9 mouse cellular contexts compared by ENCODE assay signal in genomic region chr4:126113943-126114342, GRCm38 (mm10). TPM values are rescaled to one million over a fixed set of nuclear protein-coding genes. Genes with fewer than 3 reads are reported as not detected.
DNase-seq lines count a peak whose midpoint lies in the region; ATAC-seq and TF ChIP-seq lines count a peak whose summit lies in the region.
"Had no signal": no experiment of that assay in that cellular context is flagged by ENCODE, and none has a peak within 500 bp of the region (broad histone marks: within the 10 kb centered on the region; RNA-seq: fewer than 3 reads in every experiment).

No protein-coding gene starts in this region.

- 16% methylated on average over 6 of the region's 6 CpGs for WGBS in hindbrain, postnatal 0 days
- WGBS in hindbrain, embryonic 16.5 days = 26% methylated on average over 6 of the region's 6 CpGs
- 9% methylated on average over 6 of the region's 6 CpGs for WGBS in liver, embryonic 16.5 days (ENCODE audit: insufficient replicate concordance)

- peak; percentile 14; the same call in 1 of the 2 replicates for ATAC-seq in hindbrain, postnatal 0 days
- no peak for ATAC-seq in hindbrain, embryonic 16.5 days
- ATAC-seq in liver, embryonic 16.5 days (ENCODE audit: low read depth) = peak; percentile 25; the same call in 1 of the 2 replicates

- H3K4me2 ChIP-seq in hindbrain, postnatal 0 days (ENCODE audit: low read depth, low read length) = no peak overlapping the region
- no peak overlapping the region for H3K4me2 ChIP-seq in hindbrain, embryonic 16.5 days (ENCODE audit: low read length)
- H3K4me2 ChIP-seq in liver, embryonic 16.5 days (ENCODE audit: low read depth, low read length) = no peak overlapping the region
- H3K4me2 ChIP-seq: limb, embryonic 15.5 days had no signal

- peaks cover 39% of the 10 kb centered on the region for H3K4me1 ChIP-seq in hindbrain, postnatal 0 days (ENCODE audit: insufficient read depth, low read length)
- H3K4me1 ChIP-seq in hindbrain, embryonic 16.5 days (ENCODE audit: control insufficient read depth, insufficient read depth, low read depth, low read length) = peaks cover 21% of the 10 kb centered on the region
- peaks cover 75% of the 10 kb centered on the region for H3K4me1 ChIP-seq in E14TG2a.4 (replicated peaks; ENCODE audit: low read depth, low read length)
- peaks cover 30% of the 10 kb centered on the region for H3K4me1 ChIP-seq in liver, embryonic 16.5 days (ENCODE audit: control insufficient read depth, low read depth, low read length)

- no peak overlapping the region for H3K9ac ChIP-seq in hindbrain, postnatal 0 days (replicated peaks; ENCODE audit: low read length)
- H3K9ac ChIP-seq in hindbrain, embryonic 16.5 days (ENCODE audit: low read depth, low read length) = no peak overlapping the region
- H3K9ac ChIP-seq in liver, embryonic 16.5 days (ENCODE audit: low read depth, low read length) = no peak overlapping the region
- H3K9ac ChIP-seq: limb, embryonic 15.5 days had no signal

- H3K9me3 ChIP-seq in hindbrain, postnatal 0 days (ENCODE audit: low read length) = no peaks in the 10 kb centered on the region
- no peaks in the 10 kb centered on the region for H3K9me3 ChIP-seq in hindbrain, embryonic 16.5 days (ENCODE audit: control insufficient read depth, low read length)
- no peaks in the 10 kb centered on the region for H3K9me3 ChIP-seq in E14TG2a.4 (ENCODE audit: low read length)
- no peaks in the 10 kb centered on the region for H3K9me3 ChIP-seq in liver, embryonic 16.5 days (replicated peaks; ENCODE audit: control insufficient read depth, low read length)
- H3K9me3 ChIP-seq: limb, embryonic 15.5 days had no signal

- no peaks in the 10 kb centered on the region for H3K36me3 ChIP-seq in hindbrain, postnatal 0 days (ENCODE audit: insufficient read depth, low read length)
- H3K36me3 ChIP-seq in hindbrain, embryonic 16.5 days (ENCODE audit: control insufficient read depth, insufficient read depth, low read length) = no peaks in the 10 kb centered on the region
- H3K36me3 ChIP-seq in E14TG2a.4 (ENCODE audit: insufficient read depth, low read length) = peaks cover 38% of the 10 kb centered on the region
- H3K36me3 ChIP-seq in liver, embryonic 16.5 days (ENCODE audit: control insufficient read depth, insufficient read depth) = no peaks in the 10 kb centered on the region
- H3K36me3 ChIP-seq: limb, embryonic 15.5 days had no signal

- no peak overlapping the region for H3K27ac ChIP-seq in hindbrain, postnatal 0 days
- H3K27ac ChIP-seq in hindbrain, embryonic 16.5 days (ENCODE audit: low read depth, low read length) = no peak overlapping the region
- H3K27ac ChIP-seq in liver, embryonic 16.5 days (ENCODE audit: low read length) = no peak overlapping the region
- H3K27ac ChIP-seq: limb, embryonic 15.5 days had no signal

- peak; percentile 69 for DNase-seq in hindbrain, postnatal 0 days (ENCODE audit: low spot score)
- peak; percentile 72 to 74 for DNase-seq in cerebellum, adult 18-20 months
- DNase-seq in heart, adult 8-10 months (ENCODE audit: low spot score) = peak; percentile 47
- DNase-seq in skeletal muscle tissue, adult 2 months (ENCODE audit: low read depth, low spot score) = peak; percentile 77
- no peak for DNase-seq in left cerebral cortex, adult 11 months (ENCODE audit: low spot score)

- TF ChIP-seq CTCF in hindbrain, postnatal 0 days (IDR thresholded peaks at IDR 0.05; ENCODE audit: low read depth) = peak; percentile 59
- TF ChIP-seq CTCF in E14TG2a.4 (conservative IDR thresholded peaks at IDR 0.05; ENCODE audit: low read length) = peak; percentile 26

- H3K4me3 ChIP-seq in hindbrain, postnatal 0 days (ENCODE audit: low read length) = no peak overlapping the region
- H3K4me3 ChIP-seq in hindbrain, embryonic 16.5 days (ENCODE audit: low read length) = no peak overlapping the region
- no peak overlapping the region for H3K4me3 ChIP-seq in E14TG2a.4 (replicated peaks; ENCODE audit: low read length)
- no peak overlapping the region for H3K4me3 ChIP-seq in liver, embryonic 16.5 days (ENCODE audit: low read depth, low read length)
- H3K4me3 ChIP-seq: limb, embryonic 15.5 days had no signal

- H3K27me3 ChIP-seq in hindbrain, postnatal 0 days (ENCODE audit: insufficient read depth, low read length) = no peaks in the 10 kb centered on the region
- no peaks in the 10 kb centered on the region for H3K27me3 ChIP-seq in hindbrain, embryonic 16.5 days (replicated peaks; ENCODE audit: control insufficient read depth, insufficient read depth, low read length)
- H3K27me3 ChIP-seq in E14TG2a.4 (ENCODE audit: insufficient read depth, low read length) = no peaks in the 10 kb centered on the region
- no peaks in the 10 kb centered on the region for H3K27me3 ChIP-seq in liver, embryonic 16.5 days (ENCODE audit: control insufficient read depth, insufficient read depth, low read depth, low read length)
- H3K27me3 ChIP-seq: limb, embryonic 15.5 days had no signal

RNA-seq across cellular contexts. Expression of gene Stk40, which starts 10.2 kb away (rescaled TPM):
- total RNA-seq in hindbrain, postnatal 0 days (2014; rRNA removed) = 19.9 and 23.3 TPM in 2 replicates
- polyA plus RNA-seq in hindbrain, postnatal 0 days (2015; fragmentation: Nextera tagmentation; extraction: Ambion mirVana) = 17.6 and 19.7 TPM in 2 replicates
- 29.5 and 34.3 TPM in 2 replicates for polyA plus RNA-seq in hindbrain, embryonic 16.5 days (2015; fragmentation: Nextera tagmentation; extraction: Ambion mirVana)
- 10 to 100 TPM; 37.8 to 61.9 (median 52.4) TPM for total RNA-seq in heart, adult 8-10 months (2022)
- polyA plus RNA-seq in liver, embryonic 16.5 days (2015; fragmentation: Nextera tagmentation; extraction: Ambion mirVana) = 12.7 and 12.9 TPM in 2 replicates

RNA-seq across cellular contexts. Expression of gene Lsm10, which starts 17.5 kb away (rescaled TPM):
- 25.1 and 54.7 TPM in 2 replicates for total RNA-seq in hindbrain, postnatal 0 days (2014; rRNA removed)
- polyA plus RNA-seq in hindbrain, postnatal 0 days (2015; fragmentation: Nextera tagmentation; extraction: Ambion mirVana) = 42.8 and 42.9 TPM in 2 replicates
- 51.3 and 55.8 TPM in 2 replicates for polyA plus RNA-seq in hindbrain, embryonic 16.5 days (2015; fragmentation: Nextera tagmentation; extraction: Ambion mirVana)
- total RNA-seq in heart, adult 8-10 months (2022) = 10 to 100 TPM; 17.3 to 19.5 (median 18.4) TPM
- 23.3 and 25.3 TPM in 2 replicates for polyA plus RNA-seq in liver, embryonic 16.5 days (2015; fragmentation: Nextera tagmentation; extraction: Ambion mirVana)

RNA-seq across cellular contexts. Expression of gene Eva1b, which starts 33.6 kb away (rescaled TPM):
- 24.9 and 25.6 TPM in 2 replicates for total RNA-seq in hindbrain, postnatal 0 days (2014; rRNA removed)
- polyA plus RNA-seq in hindbrain, postnatal 0 days (2015; fragmentation: Nextera tagmentation; extraction: Ambion mirVana) = 11.6 and 12.3 TPM in 2 replicates
- 11.8 and 13.7 TPM in 2 replicates for polyA plus RNA-seq in hindbrain, embryonic 16.5 days (2015; fragmentation: Nextera tagmentation; extraction: Ambion mirVana)
- total RNA-seq in heart, adult 8-10 months (2022) = 10 to 100 TPM in 1 of 4 experiments, 1 to 10 TPM in 3; 7.3 to 12.4 (median 9.0) TPM
- 11.6 and 13.0 TPM in 2 replicates for polyA plus RNA-seq in liver, embryonic 16.5 days (2015; fragmentation: Nextera tagmentation; extraction: Ambion mirVana)

RNA-seq across cellular contexts. Expression of gene Sh3d21, which starts 49.3 kb away (rescaled TPM):
- 0.63 and 1.2 TPM in 2 replicates for total RNA-seq in hindbrain, postnatal 0 days (2014; rRNA removed)
- polyA plus RNA-seq in hindbrain, postnatal 0 days (2015; fragmentation: Nextera tagmentation; extraction: Ambion mirVana) = 2.2 and 2.6 TPM in 2 replicates
- polyA plus RNA-seq in hindbrain, embryonic 16.5 days (2015; fragmentation: Nextera tagmentation; extraction: Ambion mirVana) = 1.3 and 1.5 TPM in 2 replicates
- 1 to 10 TPM; 1.6 to 2.2 (median 2.1) TPM for total RNA-seq in heart, adult 8-10 months (2022)
- 1.1 and 1.4 TPM in 2 replicates for polyA plus RNA-seq in liver, embryonic 16.5 days (2015; fragmentation: Nextera tagmentation; extraction: Ambion mirVana)

RNA-seq across cellular contexts. Expression of gene Oscp1, which starts 55.6 kb away (rescaled TPM):
- total RNA-seq in hindbrain, postnatal 0 days (2014; rRNA removed) = 12.7 and 20.2 TPM in 2 replicates
- 43.4 and 46.6 TPM in 2 replicates for polyA plus RNA-seq in hindbrain, postnatal 0 days (2015; fragmentation: Nextera tagmentation; extraction: Ambion mirVana)
- 42.5 and 42.9 TPM in 2 replicates for polyA plus RNA-seq in hindbrain, embryonic 16.5 days (2015; fragmentation: Nextera tagmentation; extraction: Ambion mirVana)
- total RNA-seq in heart, adult 8-10 months (2022) = 1 to 10 TPM; 1.4 to 3.0 (median 2.2) TPM
- polyA plus RNA-seq in liver, embryonic 16.5 days (2015; fragmentation: Nextera tagmentation; extraction: Ambion mirVana) = 1.4 TPM in 2 replicates
